Mouse (Mus musculus) embryonic fibroblast, embryonic 13.5 days (primary cell): ENCODE measurements around the gene H2-T23. TPM values are rescaled to one million over a fixed set of nuclear protein-coding genes. Genes with fewer than 3 reads are reported as not detected.
"Not testable (repeated sequence)": the region's sequence is repeated elsewhere in the genome, so short reads cannot be mapped to it uniquely, and the experiment has no call there.

Experiments used
- H3K27ac ChIP-seq: 2 replicates; pipeline ENCODE4 v1.5.1; 2012; ENCODE audit warnings: low read length, control low read depth, inconsistent platforms; ENCODE audit not compliant: insufficient read depth
- H3K4me1 ChIP-seq: 2 replicates; pipeline ENCODE4 v1.6.1; 2011; ENCODE audit warnings: low read length; ENCODE audit not compliant: control insufficient read depth, insufficient read depth
- H3K4me3 ChIP-seq: 2 replicates; pipeline ENCODE4 v1.5.1; 2011; ENCODE audit warnings: mild to moderate bottlenecking, control low read depth, low read length; ENCODE audit not compliant: insufficient read depth
- CTCF ChIP-seq: IDR thresholded peaks from 2 replicates; pipeline ENCODE4 v1.5.1; 2011; ENCODE audit warnings: mild to moderate bottlenecking, control low read depth, low read length, moderate library complexity, borderline replicate concordance; ENCODE audit not compliant: insufficient read depth
- POLR2A ChIP-seq: IDR thresholded peaks from 2 replicates; pipeline ENCODE4 v1.6.1; 2011; ENCODE audit warnings: low read depth, mild to moderate bottlenecking, control low read depth, low read length, moderate library complexity
- polyA plus RNA-seq: library from polyadenylated mRNA; stranded (reverse); fragments of >200 nt; gene quantifications from 2 replicates; pipeline ENCODE4 v1.2.4, GENCODE M21; 2011; ENCODE audit warnings: low read depth; ENCODE audit not compliant: missing spikeins, insufficient read length

The H2-T23 gene
- polyA plus RNA-seq = 15.8 and 21.7 TPM in 2 replicates

DNA sequence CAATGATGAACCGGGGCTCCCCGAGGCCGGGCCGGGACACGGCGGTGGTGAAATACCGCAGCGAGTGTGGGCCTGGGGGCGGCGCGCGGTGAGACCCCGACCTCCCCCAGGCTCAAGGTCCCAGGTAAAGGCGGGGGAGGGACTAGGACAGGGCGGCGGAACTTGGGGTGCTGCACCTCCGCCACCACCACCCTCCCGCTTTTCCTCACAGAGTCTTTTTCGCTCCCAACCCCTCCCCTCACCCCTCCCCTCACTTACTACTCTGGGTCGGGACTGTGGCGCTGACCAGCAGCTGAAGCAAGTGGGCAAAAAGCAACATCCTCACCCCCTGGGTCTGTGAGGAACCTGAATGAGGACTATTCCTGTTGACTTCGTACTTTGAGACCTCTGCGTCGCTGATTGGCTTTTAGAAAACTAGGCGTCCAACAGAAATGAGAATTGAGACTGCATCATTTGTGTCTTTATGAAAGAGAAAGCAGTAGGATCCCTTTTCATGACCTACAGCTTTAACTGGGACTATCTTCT, at the start of gene H2-T23:
Gene H2-T23, minus strand, starts transcription at position 505 of the 525 bp plus-strand sequence.
- H3K4me1 ChIP-seq, H3K27ac ChIP-seq: not testable (repeated sequence)
- H3K4me3 ChIP-seq = peak within 1 kb of the TSS; percentile 57
- TF ChIP-seq POLR2A = peak; percentile 53

- not testable (repeated sequence) for H3K27ac ChIP-seq, H3K4me1 ChIP-seq, H3K4me3 ChIP-seq
These were observed 49.2 kb upstream of the H2-T23 start for GRCm38 (mm10) chr17:36081901-36082300.

DNA sequence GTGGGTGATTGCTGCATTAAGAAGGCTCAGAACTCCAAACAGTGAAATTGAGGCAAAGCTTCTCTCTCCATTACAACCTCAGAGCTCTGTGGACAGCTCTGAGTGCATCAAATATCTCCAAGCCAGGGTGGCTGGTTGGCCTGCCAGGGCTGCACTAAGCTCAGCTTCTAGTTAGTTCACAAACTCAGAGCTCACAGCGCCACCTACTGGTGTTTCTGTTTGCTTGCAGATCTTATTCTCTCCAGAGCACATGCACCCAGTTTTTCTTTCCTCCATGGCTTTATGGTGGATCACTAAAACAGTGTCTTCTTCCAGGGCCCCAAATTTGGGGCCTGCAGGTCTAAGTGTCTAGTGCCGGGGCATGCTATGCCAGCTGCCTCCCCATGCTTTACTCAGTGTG, 28.2 kb upstream of the H2-T23 start:
- H3K4me1 ChIP-seq = no peaks in the 10 kb centered on the region
- no peak overlapping the region for H3K27ac ChIP-seq
- TF ChIP-seq POLR2A = no peak
- TF ChIP-seq CTCF = peak; percentile 45
- no peak overlapping the region for H3K4me3 ChIP-seq

DNA sequence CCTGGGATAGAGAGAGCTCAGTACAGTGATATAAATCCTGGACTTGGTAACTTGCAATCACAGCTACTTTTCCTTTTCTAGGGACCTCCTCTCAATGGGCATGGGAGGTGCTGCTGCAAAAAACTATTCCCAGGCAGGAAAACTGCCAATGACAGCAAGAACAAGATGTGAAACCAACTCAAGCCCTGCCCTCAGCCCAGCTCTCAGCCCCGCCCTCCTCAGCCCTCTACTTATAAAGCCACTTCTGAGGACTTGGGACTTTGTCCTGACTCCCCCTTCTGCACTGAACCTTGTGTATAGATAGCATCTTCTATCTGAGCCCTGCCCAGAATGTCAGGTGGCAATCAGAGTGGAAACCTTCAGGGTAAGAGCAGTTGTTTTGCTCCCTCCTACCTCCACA, 25.7 kb upstream of the H2-T23 start, which contains the start of gene Gm11127:
Gene Gm11127, minus strand, starts transcription at position 10 of the 400 bp plus-strand sequence.
- not testable (repeated sequence) for H3K4me3 ChIP-seq, H3K27ac ChIP-seq

DNA sequence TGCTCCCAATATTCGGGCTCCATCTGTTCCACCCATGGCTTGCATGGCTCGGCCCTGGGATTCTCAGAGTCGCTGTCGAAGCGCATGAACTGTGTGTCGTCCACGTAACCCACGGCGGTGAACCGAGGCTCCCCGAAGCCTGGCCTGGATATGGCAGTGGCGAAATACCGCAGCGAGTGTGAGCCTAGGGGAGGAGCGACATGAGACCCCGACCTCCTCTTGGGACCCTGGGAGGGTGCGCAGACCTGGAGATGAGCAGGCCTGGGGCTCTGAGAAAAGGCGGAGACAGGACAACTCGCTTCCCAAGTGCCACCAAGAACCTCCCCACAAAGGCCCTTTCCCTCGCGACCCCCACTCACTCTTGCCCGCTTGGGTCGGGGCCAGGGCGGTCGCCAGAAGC, 25.3 kb upstream of the H2-T23 start:
- not testable (repeated sequence) for H3K4me1 ChIP-seq, H3K27ac ChIP-seq, H3K4me3 ChIP-seq

More for the DNA sequence above, 25.7 kb upstream of the H2-T23 start, which contains the start of gene Gm11127:
- H3K4me1 ChIP-seq = not testable (repeated sequence)

DNA sequence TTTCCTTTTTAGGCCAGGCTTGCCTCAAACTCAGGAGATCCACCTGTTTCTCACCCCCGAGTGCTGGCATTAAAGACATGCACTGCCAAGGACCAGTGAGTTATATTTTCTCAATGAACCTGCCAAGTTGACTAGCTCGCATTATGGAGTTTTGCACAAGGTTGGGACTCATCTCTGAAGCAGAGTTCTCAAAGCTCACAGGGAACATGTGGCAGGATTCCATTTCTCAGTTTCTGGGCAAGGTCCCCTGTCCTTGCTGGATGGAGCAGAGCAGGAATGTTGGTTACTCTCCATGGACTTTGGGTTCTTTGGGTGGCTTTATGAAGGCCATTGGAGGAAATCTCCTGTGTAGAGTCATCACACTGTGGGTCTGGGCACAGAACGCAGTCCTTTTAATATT, 10.6 kb upstream of the H2-T23 start:
- Histone ChIP-seq H3K4me3 (peak overlapping the region; percentile 39), H3K4me1 (no peaks in the 10 kb centered on the region; the same call in 1 of the 2 replicates), H3K27ac (0 out of 2 replicates have a peak overlapping the region, but pooled peaks have one; percentile 8)
- TF ChIP-seq POLR2A (no peak), CTCF (no peak)

DNA sequence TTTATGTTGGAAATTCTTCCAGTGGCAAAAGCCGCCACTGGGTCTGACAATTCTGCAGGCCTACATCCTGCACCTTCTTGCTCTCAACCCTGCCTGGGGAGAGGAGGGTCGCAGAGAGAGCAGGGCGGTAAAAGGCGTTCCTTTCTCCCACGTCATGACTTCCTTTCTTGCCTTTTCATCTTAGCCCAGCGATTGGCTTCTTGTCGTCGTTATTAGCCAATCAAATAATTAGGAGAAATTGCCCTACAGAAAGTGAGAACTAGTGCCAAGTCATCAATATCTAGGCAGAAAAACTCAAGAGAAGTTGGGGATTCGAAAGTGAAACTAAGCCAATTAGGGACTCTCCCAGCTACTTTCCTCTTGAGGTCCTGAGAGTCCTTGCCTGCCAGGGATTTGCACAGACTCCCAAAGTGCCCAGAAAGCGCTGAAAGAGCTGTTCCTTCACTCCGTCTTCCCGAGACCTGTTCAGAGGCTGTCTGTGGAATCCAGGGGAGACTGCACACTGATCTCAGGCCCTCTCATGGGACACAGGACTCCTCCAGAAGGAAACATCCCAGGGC, 10.0 kb upstream of the H2-T23 start, which contains the start of the genes H2-T22 and Gm6034:
Gene H2-T22, minus strand, starts transcription at position 138 of the 560 bp plus-strand sequence.
Gene Gm6034, plus strand, starts transcription at position 352 of the 560 bp plus-strand sequence.
- H3K4me1 ChIP-seq = not testable (repeated sequence)
- Histone ChIP-seq H3K4me3 (peak within 1 kb of the TSS; percentile 39), H3K27ac (0 out of 2 replicates have a peak within 1 kb of the TSS, but pooled peaks have one; percentile 8)
- peak; percentile 93 for TF ChIP-seq POLR2A

- H3K27ac ChIP-seq, H3K4me1 ChIP-seq: not testable (repeated sequence)
- H3K4me3 ChIP-seq = peak overlapping the region; percentile 39
These were observed 9.4 kb upstream of the H2-T23 start for GRCm38 (mm10) chr17:36042055-36042454.

GRCm38 (mm10) chr17:36040604-36041003, 7.9 kb upstream of the H2-T23 start:
- not testable (repeated sequence) for H3K4me1 ChIP-seq

GRCm38 (mm10) chr17:36036126-36036525, 3.5 kb upstream of the H2-T23 start:
- H3K4me1 ChIP-seq, H3K4me3 ChIP-seq, H3K27ac ChIP-seq: not testable (repeated sequence)

More at GRCm38 (mm10) chr17:36040604-36041003, 7.9 kb upstream of the H2-T23 start:
- H3K4me3 ChIP-seq, H3K27ac ChIP-seq: not testable (repeated sequence)

DNA sequence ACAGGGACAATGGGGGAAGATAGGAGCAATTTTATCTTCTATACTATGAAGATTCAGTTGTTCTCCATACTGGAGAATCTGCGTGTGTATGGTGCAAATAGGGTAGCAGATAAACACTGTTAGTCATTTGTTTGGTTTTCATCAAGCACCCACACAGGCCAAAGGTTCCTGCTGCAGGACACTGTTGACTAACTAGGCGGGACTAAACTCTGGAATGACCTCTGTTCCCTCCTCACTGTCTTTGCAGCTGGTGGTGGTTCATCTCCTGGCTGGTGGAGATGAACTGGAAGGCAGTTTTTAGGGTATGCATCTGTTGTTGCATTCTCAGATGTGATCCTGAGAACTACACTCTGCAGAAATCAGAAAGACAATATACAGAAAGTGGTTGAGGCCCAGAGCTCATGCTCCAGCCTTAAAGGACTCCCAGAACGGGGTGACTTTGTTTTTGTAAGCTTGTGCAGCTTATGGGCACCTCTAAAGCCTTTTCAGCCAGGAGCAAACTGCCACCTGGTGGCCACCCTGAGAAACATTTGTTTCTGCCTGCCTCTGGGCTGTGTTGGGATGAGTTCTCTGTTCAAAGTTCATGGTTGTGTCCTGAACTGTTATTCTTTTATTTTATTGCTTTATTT, 2.5 kb upstream of the H2-T23 start:
- H3K27ac ChIP-seq, H3K4me3 ChIP-seq, H3K4me1 ChIP-seq: not testable (repeated sequence)

DNA sequence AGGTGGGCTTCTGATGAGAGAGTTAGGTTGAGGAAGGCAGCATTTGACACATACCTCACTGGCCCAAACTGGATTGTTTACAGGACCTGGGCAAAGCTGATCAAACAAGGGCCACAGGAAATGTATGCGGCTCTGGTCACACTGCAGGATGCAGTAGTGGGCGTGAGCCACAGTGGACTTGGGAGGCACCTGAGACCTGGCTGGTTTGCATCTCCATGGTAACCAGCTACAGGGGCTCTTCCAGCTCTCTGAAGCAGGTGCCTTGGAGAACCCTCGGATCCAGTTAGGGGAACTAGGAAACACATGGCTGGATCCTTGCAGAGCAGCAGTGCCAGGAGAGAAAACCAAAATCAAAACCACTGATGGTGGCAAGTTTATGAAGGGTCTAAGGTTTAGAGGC, 1.9 kb upstream of the H2-T23 start:
- H3K4me1 ChIP-seq, H3K27ac ChIP-seq: not testable (repeated sequence)

More for the DNA sequence above, 1.9 kb upstream of the H2-T23 start:
- H3K4me3 ChIP-seq = not testable (repeated sequence)
